Mouse (Mus musculus): ENCODE data around the gene Gpatch2l. TPM values are rescaled to one million over a fixed set of nuclear protein-coding genes. Genes with fewer than 3 reads are reported as not detected.
A peak's percentile ranks its signal among the peaks of the same experiment; 100 is the strongest.

The Gpatch2l gene
- polyA plus RNA-seq, 1 experiment from 2014 or later = 24.6 TPM

DNA sequence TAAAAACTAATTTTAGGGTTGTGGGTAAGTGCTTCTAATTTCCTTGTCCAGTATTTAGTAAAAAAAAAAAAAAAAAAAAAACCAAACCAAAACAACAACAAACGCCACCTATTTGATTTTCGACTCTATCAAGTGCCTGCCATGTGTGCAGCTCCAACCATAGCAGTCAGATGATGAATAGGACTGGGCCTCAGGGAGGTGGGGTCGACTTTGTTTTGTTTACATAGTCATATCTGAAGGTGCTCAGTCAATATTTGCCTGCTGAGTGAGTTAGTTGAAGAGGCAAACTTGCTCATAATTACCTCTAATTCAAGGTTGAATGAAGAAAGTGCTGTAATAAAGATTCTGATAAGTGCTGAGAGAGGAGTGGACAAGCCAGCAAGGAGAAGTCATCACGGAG lies 7.4 kb upstream of the Gpatch2l start:
- Histone ChIP-seq H3K4me3 (no peak overlapping the region), H3K4me1 (no peaks in the 10 kb centered on the region), H3K27ac (replicated peaks) (no peak overlapping the region), H3K4me2 (replicated peaks) (no peak overlapping the region), H3K9ac (replicated peaks) (no peak overlapping the region), H3K36me3 (no peaks in the 10 kb centered on the region), H3K9me3 (no peaks in the 10 kb centered on the region), H3K27me3 (no peaks in the 10 kb centered on the region; the same call in 1 of the 2 replicates)
- WGBS = 65% methylated on average over 4 of the region's 4 CpGs
- ATAC-seq (ENCODE audit: low FRiP score, low read depth) = no peak

DNA sequence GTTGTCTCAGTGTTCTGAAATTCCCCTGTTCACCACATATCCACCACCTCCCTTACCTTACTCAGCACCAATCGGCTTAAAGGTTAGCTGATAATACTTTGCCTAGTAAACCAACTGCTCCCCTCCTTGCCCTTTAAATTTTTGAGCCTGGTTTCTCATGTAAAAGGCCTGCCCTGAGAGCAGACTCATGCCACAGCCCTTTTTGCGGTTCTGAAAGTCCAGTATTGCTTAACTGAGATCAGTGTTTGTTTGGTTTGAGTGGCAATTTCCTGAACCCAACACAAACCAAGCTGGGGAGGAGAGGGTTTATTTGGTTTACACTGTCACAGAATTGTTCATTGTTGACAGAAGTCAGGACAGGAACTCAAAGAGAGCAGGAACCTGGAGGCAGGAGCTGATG lies 2.9 kb upstream of the Gpatch2l start:
- no peak overlapping the region for H3K27ac ChIP-seq (replicated peaks)
- WGBS = 82% methylated on average over 2 of the region's 2 CpGs

DNA sequence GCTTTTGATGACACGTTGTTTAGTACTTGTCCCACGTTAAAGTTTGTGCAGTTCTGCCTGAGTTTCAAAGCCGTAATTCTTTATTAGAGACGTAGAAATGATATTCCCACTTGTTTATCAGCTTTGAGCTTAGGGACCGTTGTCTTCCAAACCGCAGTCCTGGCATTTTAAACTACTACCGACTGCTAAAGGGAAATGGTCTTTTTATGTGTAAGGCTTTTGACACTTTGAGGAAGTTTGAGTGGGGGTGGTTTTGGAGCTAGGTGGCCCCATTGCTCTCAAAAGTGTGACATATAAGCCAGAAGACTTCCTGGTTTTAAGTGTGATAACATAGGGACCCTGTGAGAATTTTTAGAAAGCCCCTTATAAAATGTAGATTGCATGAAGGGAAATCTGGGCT lies 905 bp downstream of the Gpatch2l start:
- H3K4me1 ChIP-seq = peaks cover 37% of the 10 kb centered on the region
- ATAC-seq (ENCODE audit: low FRiP score, low read depth) = no peak
- peaks cover 25% of the 10 kb centered on the region for H3K36me3 ChIP-seq
- no peak overlapping the region for H3K27ac ChIP-seq (replicated peaks)
- 33% methylated on average over 7 of the region's 7 CpGs for WGBS
- H3K4me3 ChIP-seq = peak overlapping the region; percentile 78
- no peaks in the 10 kb centered on the region; the same call in 1 of the 2 replicates for H3K27me3 ChIP-seq
- peak overlapping the region; percentile 88 for H3K4me2 ChIP-seq (replicated peaks)
- H3K9ac ChIP-seq (replicated peaks) = peak overlapping the region; percentile 93
- H3K9me3 ChIP-seq = no peaks in the 10 kb centered on the region

More for the DNA sequence above, 2.9 kb upstream of the Gpatch2l start:
- Histone ChIP-seq H3K4me3 (no peak overlapping the region), H3K4me2 (replicated peaks) (no peak overlapping the region), H3K27me3 (no peaks in the 10 kb centered on the region; the same call in 1 of the 2 replicates), H3K36me3 (peaks cover 1% of the 10 kb centered on the region), H3K4me1 (peaks cover 19% of the 10 kb centered on the region), H3K9ac (replicated peaks) (no peak overlapping the region), H3K9me3 (no peaks in the 10 kb centered on the region)
- no peak for ATAC-seq (ENCODE audit: low FRiP score, low read depth)

DNA sequence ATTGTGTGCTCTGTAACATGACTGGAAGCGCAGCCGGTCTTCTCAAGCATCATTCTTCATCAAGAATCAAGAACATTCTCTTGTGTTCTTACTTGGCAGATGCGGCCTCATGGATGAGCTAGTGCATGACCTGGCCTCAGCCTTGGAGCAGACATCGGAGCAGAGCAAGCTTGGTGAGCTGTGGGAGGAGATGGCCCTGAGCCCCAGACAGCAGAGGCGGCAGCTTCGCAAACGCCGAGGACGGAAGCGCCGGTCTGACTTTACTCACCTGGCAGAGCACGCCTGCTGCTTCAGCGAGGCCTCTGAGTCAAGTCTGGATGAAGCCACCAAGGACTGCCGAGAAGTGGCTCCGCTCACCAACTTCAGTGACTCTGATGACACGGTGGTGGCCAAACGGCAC lies 2.3 kb downstream of the Gpatch2l start:
- H3K27ac ChIP-seq (replicated peaks) = no peak overlapping the region
- no peak for ATAC-seq (ENCODE audit: low FRiP score, low read depth)
- no peak overlapping the region for H3K9ac ChIP-seq (replicated peaks)
- H3K36me3 ChIP-seq = peaks cover 27% of the 10 kb centered on the region
- H3K27me3 ChIP-seq = no peaks in the 10 kb centered on the region
- no peak overlapping the region for H3K4me3 ChIP-seq
- no peak overlapping the region for H3K4me2 ChIP-seq (replicated peaks)
- peaks cover 37% of the 10 kb centered on the region for H3K4me1 ChIP-seq
- 96% methylated on average over 17 of the region's 17 CpGs for WGBS
- H3K9me3 ChIP-seq = no peaks in the 10 kb centered on the region

DNA sequence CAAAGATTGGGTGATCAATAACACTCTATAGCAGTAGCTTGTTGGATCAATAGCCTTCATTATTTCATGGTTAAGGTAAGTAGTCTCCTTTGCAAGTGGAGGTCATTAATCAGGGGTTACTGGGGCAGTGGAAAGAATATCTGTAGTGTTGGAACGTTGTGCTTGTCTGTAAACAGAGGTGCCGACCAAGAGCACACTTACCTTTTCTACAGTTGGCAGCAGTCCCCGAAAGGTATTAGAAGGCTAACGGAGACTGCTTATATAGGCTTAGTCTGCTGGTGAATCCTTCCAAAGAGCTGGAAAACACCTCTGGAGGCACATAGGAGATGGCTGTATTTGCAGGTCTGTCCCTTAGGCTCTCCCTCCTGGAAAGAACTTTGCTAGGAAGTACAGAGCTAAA lies 8.5 kb downstream of the Gpatch2l start:
- ATAC-seq (ENCODE audit: low FRiP score, low read depth) = no peak
- Histone ChIP-seq H3K36me3 (peaks cover 13% of the 10 kb centered on the region), H3K27ac (replicated peaks) (no peak overlapping the region), H3K4me2 (replicated peaks) (no peak overlapping the region), H3K9ac (replicated peaks) (no peak overlapping the region), H3K27me3 (no peaks in the 10 kb centered on the region), H3K4me1 (peaks cover 7% of the 10 kb centered on the region; the same call in 1 of the 2 replicates), H3K9me3 (no peaks in the 10 kb centered on the region), H3K4me3 (no peak overlapping the region)
- 89% methylated on average over 4 of the region's 4 CpGs for WGBS

DNA sequence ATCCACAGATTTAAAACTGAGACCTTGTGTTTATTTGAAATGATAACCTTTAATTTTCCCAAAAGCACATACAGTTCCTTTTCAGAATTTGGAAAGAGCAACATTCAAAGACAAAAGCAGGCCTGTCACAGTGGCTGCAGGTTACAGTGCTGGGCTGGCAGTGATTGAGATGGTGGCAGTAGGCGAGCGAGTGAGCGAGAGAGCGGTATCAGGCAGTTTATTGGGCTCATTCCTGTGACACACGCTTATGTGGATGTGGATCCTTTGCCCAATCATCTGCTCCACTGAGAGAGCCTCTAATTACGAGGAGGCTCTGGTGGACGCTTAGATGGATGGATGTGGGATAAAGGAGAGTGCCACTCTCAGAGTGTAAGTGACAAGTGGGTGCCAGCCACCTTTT lies 13.3 kb downstream of the Gpatch2l start:
- no peak overlapping the region for H3K27ac ChIP-seq (replicated peaks)
- H3K36me3 ChIP-seq = peaks cover 14% of the 10 kb centered on the region
- H3K4me2 ChIP-seq (replicated peaks) = no peak overlapping the region
- ATAC-seq (ENCODE audit: low FRiP score, low read depth) = no peak
- no peaks in the 10 kb centered on the region for H3K9me3 ChIP-seq
- 84% methylated on average over 7 of the region's 7 CpGs for WGBS
- no peaks in the 10 kb centered on the region for H3K4me1 ChIP-seq
- H3K27me3 ChIP-seq = no peaks in the 10 kb centered on the region
- H3K9ac ChIP-seq (replicated peaks) = no peak overlapping the region
- H3K4me3 ChIP-seq = no peak overlapping the region

DNA sequence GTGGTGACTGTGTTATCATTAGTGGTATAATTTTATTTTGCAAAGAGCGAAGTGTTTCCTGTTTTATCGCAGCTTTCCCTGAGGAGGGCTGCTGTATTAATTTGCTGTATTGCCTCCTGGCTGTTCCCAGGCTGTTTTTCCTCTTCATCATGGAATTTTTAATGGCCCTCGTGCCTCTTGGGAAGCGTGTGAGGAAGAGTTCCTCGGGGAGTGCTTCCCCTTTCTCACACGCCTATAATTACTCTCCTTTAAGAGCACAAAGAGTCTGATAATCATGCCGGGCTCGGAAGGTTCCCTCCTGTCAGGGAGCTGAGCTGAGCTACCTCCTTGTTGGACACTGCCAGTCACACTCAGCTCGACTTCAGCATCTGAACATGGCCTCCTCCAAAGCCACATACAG lies 30.0 kb downstream of the Gpatch2l start:
- WGBS = 68% methylated on average over 9 of the region's 9 CpGs
- ATAC-seq (ENCODE audit: low FRiP score, low read depth) = no peak
- Histone ChIP-seq H3K4me1 (peaks cover 14% of the 10 kb centered on the region; the same call in 1 of the 2 replicates), H3K4me3 (no peak overlapping the region), H3K9me3 (no peaks in the 10 kb centered on the region), H3K4me2 (replicated peaks) (no peak overlapping the region), H3K36me3 (peaks cover 37% of the 10 kb centered on the region), H3K27ac (replicated peaks) (peak overlapping the region; percentile 32; the same call in 1 of the 2 replicates), H3K27me3 (no peaks in the 10 kb centered on the region), H3K9ac (replicated peaks) (no peak overlapping the region)

DNA sequence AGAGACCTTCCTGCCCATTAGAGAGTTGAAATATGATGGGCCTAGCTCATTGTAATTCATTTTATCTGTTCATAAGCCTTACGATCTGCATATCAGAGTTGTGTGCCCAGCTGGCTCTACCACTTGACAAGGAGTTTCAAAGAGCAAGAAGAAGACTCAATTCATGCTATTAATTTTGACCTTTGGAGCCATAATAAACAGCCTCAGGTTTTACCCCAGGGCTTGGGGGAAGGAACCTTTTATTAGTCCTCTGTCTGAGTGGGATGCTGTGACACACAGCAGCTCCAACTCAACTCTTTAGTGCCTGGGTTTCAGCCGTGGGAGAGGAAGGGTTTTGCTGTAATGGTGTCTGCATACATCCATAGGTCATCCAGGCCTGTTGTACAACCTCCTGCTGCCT lies 32.6 kb downstream of the Gpatch2l start:
- Histone ChIP-seq H3K4me2 (replicated peaks) (no peak overlapping the region), H3K9me3 (no peaks in the 10 kb centered on the region), H3K9ac (replicated peaks) (no peak overlapping the region), H3K36me3 (peaks cover 15% of the 10 kb centered on the region), H3K27ac (replicated peaks) (no peak overlapping the region), H3K4me1 (peaks cover 17% of the 10 kb centered on the region; the same call in 1 of the 2 replicates), H3K4me3 (no peak overlapping the region), H3K27me3 (no peaks in the 10 kb centered on the region)
- 73% methylated on average over 2 of the region's 2 CpGs for WGBS
- no peak for ATAC-seq (ENCODE audit: low FRiP score, low read depth)

DNA sequence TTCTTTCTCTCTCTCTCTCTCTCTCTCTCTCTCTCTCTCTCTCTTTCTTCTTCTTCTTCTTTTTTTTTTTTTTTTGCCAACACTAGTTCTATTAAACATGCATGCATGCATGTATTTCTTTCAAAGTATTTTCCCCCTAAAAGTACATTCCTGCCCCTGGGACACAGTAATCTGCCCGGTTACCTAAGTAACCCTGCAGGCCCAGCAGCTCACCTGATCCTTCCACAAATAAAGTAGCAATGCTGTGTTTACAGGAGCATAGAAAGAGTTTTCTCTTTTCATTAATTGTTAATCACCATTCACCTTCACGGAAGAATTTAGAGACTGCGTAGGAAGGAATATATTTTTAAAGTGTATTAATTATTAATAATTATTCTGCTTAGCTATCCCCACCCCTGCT lies 34.1 kb downstream of the Gpatch2l start:
- no peak overlapping the region for H3K4me3 ChIP-seq
- no peaks in the 10 kb centered on the region for H3K27me3 ChIP-seq
- peaks cover 23% of the 10 kb centered on the region for H3K4me1 ChIP-seq
- no peak overlapping the region for H3K9ac ChIP-seq (replicated peaks)
- H3K4me2 ChIP-seq (replicated peaks) = no peak overlapping the region
- no peak overlapping the region for H3K27ac ChIP-seq (replicated peaks)
- 83% methylated on average over 3 of the region's 3 CpGs for WGBS
- ATAC-seq (ENCODE audit: low FRiP score, low read depth) = no peak
- H3K9me3 ChIP-seq = no peaks in the 10 kb centered on the region
- H3K36me3 ChIP-seq = 0 out of 2 replicates have a peak, but pooled peaks cover 6% of the 10 kb centered on the region

DNA sequence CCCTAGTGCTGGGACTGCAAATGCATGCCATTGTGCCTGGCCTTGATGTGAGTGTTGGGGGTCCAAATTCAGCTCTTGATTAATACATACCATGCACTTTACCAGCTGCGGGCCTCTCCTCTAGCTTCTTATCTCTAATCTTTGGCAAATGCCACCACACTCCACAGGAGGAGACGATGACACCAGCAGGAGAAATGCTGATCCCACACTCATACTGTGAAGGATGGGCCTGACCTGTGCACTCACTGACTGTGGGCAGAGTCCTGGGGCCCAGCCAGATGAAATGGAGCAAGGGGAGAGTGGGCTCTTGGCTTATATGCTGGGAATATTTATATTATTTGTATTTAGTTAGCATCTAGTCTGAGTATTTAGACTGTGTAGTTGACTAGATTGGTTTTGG lies 34.8 kb downstream of the Gpatch2l start:
- Histone ChIP-seq H3K9ac (replicated peaks) (no peak overlapping the region), H3K36me3 (0 out of 2 replicates have a peak, but pooled peaks cover 8% of the 10 kb centered on the region), H3K4me2 (replicated peaks) (no peak overlapping the region), H3K27ac (replicated peaks) (no peak overlapping the region), H3K4me1 (peaks cover 29% of the 10 kb centered on the region), H3K9me3 (no peaks in the 10 kb centered on the region), H3K4me3 (no peak overlapping the region), H3K27me3 (no peaks in the 10 kb centered on the region)
- no peak for ATAC-seq (ENCODE audit: low FRiP score, low read depth)
- whole genome bisulfite sequencing = 54% methylated on average over 2 of the region's 2 CpGs

DNA sequence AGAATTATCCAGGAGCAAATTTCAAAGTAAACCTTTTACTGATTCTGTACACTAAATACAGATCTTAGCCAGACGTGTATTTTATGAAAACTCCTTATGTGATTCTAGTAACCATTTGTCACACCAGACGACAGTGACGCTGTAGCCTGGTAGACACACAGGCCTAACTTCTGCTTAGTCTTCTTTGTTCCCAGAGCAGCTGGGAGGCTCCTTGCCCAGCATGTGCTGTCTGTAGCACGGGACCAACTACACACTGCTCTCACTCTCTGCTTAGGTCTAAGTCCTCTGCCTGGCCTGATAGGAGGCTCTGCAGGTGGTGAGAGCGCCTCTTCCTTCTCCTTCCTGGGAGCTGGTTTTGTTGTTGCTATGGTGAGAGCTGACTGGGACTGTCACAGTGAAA lies 35.2 kb downstream of the Gpatch2l start:
- Histone ChIP-seq H3K36me3 (0 out of 2 replicates have a peak, but pooled peaks cover 9% of the 10 kb centered on the region), H3K4me3 (no peak overlapping the region), H3K27ac (replicated peaks) (no peak overlapping the region), H3K9me3 (no peaks in the 10 kb centered on the region), H3K4me2 (replicated peaks) (no peak overlapping the region), H3K27me3 (no peaks in the 10 kb centered on the region), H3K4me1 (peaks cover 29% of the 10 kb centered on the region), H3K9ac (replicated peaks) (no peak overlapping the region)
- no peak for ATAC-seq (ENCODE audit: low FRiP score, low read depth)
- 41% methylated on average over 5 of the region's 5 CpGs for WGBS

DNA sequence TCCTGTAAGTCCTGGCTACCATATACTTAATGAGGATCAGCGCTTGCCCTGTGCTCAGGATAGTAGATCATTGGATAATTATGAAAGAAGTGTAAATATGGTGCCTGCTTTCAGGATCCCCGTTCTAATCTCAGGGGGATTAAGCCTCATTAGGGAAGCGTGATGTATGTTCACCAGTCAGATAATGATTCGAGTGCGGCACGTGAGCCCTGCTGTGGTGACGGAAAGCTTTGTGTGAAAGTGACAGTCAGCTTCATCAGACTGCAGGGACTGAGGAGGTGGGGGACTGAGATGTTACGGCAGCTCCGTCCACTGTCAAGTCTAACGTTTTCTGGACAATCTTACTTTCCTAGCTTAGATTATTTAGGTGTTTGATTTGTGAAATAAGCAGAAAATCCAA lies 38.3 kb downstream of the Gpatch2l start:
- 20% methylated on average over 10 of the region's 10 CpGs for WGBS
- Histone ChIP-seq H3K9me3 (no peaks in the 10 kb centered on the region), H3K4me2 (replicated peaks) (no peak overlapping the region), H3K27ac (replicated peaks) (no peak overlapping the region), H3K9ac (replicated peaks) (no peak overlapping the region), H3K4me3 (no peak overlapping the region), H3K27me3 (no peaks in the 10 kb centered on the region), H3K4me1 (peaks cover 36% of the 10 kb centered on the region), H3K36me3 (peaks cover 11% of the 10 kb centered on the region; the same call in 1 of the 2 replicates)
- ATAC-seq (ENCODE audit: low FRiP score, low read depth) = peak; percentile 58; the same call in 1 of the 2 replicates

DNA sequence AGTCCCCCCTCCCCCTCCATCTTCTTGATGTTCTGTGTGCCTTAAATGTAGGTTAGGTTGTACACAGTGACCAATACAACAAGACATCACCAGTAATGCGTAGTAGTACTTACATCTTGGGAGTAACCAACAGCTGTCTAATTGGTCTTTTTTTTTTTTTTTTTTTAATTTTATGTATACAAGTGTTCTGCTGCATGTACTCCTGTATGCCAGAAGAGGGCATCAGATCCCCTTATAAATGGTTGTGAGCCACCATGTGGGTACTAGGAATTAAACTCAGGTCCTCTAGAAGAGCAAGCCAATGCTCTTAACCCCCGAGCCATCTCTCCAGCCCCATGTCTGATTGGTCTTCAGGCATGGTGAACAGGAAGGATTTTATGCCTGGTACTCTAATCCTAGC lies 44.0 kb downstream of the Gpatch2l start:
- WGBS = 98% methylated on average over 2 of the region's 2 CpGs
- H3K27ac ChIP-seq (replicated peaks) = no peak overlapping the region
- H3K4me1 ChIP-seq = peaks cover 19% of the 10 kb centered on the region; the same call in 1 of the 2 replicates
- no peak overlapping the region for H3K4me3 ChIP-seq
- H3K4me2 ChIP-seq (replicated peaks) = no peak overlapping the region
- peaks cover 45% of the 10 kb centered on the region for H3K36me3 ChIP-seq
- H3K9me3 ChIP-seq = no peaks in the 10 kb centered on the region
- no peak overlapping the region for H3K9ac ChIP-seq (replicated peaks)
- no peak for ATAC-seq (ENCODE audit: low FRiP score, low read depth)
- H3K27me3 ChIP-seq = no peaks in the 10 kb centered on the region
